Mouse (Mus musculus): ENCODE results near the gene 4930503B20Rik.

Gene 4930503B20Rik

DNA sequence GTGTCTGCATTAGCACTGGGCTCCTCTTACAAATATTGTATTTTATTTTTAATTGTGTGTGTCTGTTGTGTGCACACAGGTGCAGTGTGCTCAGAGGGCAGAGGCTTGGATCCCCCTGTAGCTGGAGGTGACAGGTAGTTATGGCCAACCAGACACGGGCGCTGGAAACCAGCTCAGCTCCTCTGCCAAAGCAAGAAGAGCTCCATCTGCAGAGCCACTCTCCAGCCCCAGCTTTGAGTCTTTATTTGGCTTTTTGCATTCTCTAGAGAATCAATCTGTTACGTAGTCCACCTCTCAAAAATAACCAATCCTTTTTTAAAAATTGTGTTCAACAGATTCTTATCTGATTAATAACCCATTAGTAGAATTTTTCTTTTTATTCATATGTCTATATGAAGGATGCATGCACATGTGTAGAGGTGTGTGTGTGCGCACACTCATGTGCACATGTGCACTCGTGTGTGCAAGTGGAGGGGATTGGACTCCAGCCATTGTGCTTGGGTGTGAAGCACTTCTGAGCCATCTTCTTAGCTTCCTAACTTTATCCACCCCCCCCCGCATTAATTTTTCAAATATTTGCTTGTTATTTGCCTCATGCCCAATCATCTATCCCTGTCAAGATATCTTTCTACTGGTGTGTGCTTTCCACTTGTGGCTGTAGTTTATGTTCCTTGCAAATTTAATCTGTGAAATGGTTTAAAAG, 51.8 kb downstream of the 4930503B20Rik start:
- DNase-seq (ENCODE audit: low spot score), result no peak

DNA sequence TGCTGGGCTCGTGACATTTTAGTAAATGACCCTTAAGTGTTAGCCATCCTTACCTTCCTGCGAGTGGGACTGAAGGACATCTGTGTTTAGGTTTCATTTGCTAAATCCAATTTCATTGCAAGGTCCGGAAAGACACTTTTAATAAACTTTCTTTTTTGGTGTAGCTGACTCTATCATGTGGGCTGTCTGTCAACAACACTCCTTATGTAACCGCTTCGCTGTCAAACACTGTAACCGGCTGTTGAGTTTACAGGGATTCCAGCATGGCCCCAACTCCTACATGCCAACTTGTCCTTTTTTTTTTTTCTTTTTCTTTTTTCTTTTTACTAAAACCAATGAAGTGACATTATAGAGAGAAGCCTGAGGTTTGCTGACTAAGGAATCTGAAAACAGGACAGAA, 52.7 kb downstream of the 4930503B20Rik start:
- DNase-seq (ENCODE audit: low spot score), result no peak

DNA sequence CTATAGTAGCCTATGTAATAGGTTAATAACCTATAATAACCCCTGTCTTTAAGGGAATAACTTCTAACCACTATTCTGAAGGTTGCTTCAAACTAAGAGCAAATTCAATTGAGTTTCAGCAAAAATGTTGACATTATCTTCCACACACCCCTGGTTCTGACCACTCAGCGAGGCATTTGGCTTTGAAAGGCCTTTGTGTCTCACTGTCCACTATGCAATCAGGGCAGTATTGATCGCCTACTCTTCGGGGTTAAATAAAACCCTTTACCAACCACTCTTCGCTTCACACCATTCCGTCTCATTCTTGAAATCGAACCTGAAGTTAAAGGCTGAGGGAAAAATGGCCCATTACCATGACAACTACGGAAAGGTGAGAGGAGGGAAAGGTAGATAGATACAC, 54.3 kb downstream of the 4930503B20Rik start:
- no peak for DNase-seq (ENCODE audit: low spot score)

DNA sequence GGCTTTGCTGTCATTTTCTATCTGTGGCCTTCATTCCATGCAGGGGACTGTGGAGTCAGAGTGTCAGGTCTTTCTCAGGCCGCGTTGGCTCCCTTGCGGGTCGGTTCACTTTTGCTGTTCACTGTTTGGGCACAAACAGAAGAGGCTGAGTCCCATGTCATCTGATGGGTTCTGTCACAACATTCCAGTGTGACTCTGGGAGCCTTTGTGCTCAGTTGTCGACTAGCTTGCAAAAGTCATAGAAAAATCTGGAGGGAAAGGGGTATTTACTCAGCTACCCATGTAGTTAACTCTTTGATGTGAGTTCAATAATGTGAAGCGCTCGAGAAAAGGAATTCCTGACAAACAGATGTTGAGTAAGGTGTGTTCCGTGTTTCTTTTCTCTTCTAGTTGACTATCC, 54.7 kb downstream of the 4930503B20Rik start:
- DNase-seq (ENCODE audit: low spot score), result no peak

DNA sequence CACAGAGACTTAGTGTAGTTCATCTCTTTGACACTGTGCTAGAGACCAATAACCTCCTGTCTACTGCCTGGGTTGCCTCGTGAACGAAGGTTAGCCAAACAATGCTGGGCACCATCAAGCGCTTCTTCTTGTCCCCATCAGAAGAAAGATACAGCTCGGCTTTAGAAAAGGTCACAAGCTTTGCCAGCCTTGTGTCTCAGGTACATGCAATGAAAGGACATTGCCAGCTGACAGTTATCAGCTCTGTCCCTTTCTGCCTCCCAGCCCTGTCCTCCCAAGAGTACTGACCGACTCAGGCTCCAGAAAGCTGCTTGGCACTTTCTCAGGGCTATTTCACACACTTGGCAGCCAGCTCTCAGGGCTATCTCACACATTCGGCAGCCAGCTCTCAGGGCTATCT, 55.7 kb downstream of the 4930503B20Rik start:
- DNase-seq (ENCODE audit: low spot score), result no peak
